Mouse (Mus musculus) cerebellum, postnatal 25 days (tissue): ENCODE data around the gene Prr22.
A peak's percentile ranks its signal among the peaks of the same experiment; 100 is the strongest.

Experiments used
- DNase-seq, 2 experiments: peaks; one replicate each; pipeline ENCODE4 v3.0.0; 2021; ENCODE audit warnings: mixed read lengths in 2 of 2

Prr22 gene

GRCm38 (mm10) chr17:56769950-56770349 lies at the start of gene Prr22:
TSS of gene Prr22 (plus strand) at chr17:56770250.
- no peak for DNase-seq

GRCm38 (mm10) chr17:56722441-56722840 lies 47.6 kb upstream of the Prr22 start:
- DNase-seq, result peak in 1 of 2 experiments; percentile 3

- peak in 1 of 2 experiments; percentile 7 for DNase-seq
Observed at GRCm38 (mm10) chr17:56723419-56724161, 46.5 kb upstream of the Prr22 start.

GRCm38 (mm10) chr17:56727029-56727649 lies 42.9 kb upstream of the Prr22 start:
- no peak for DNase-seq

- DNase-seq, result peak in 1 of 2 experiments; percentile 23
Observed at GRCm38 (mm10) chr17:56727659-56728058, 42.4 kb upstream of the Prr22 start.

GRCm38 (mm10) chr17:56728117-56728516 lies 41.9 kb upstream of the Prr22 start:
- no peak for DNase-seq

GRCm38 (mm10) chr17:56729151-56729550 lies 40.9 kb upstream of the Prr22 start:
- DNase-seq, result peak; percentile 74 to 84

GRCm38 (mm10) chr17:56729656-56730055 lies 40.4 kb upstream of the Prr22 start:
- no peak for DNase-seq

- no peak for DNase-seq
Observed at GRCm38 (mm10) chr17:56736534-56736933, 33.5 kb upstream of the Prr22 start.

- no peak for DNase-seq
Observed at GRCm38 (mm10) chr17:56738221-56738620, 31.8 kb upstream of the Prr22 start.

- DNase-seq, result no peak
Observed at GRCm38 (mm10) chr17:56740118-56740787, 29.8 kb upstream of the Prr22 start.

- no peak for DNase-seq
Observed at GRCm38 (mm10) chr17:56740788-56741160, 29.3 kb upstream of the Prr22 start.

GRCm38 (mm10) chr17:56744173-56744572 lies 25.9 kb upstream of the Prr22 start:
- no peak for DNase-seq

- no peak for DNase-seq
Observed at GRCm38 (mm10) chr17:56751404-56752072, 18.5 kb upstream of the Prr22 start.

- no peak for DNase-seq
Observed at GRCm38 (mm10) chr17:56753452-56753851, 16.6 kb upstream of the Prr22 start.

GRCm38 (mm10) chr17:56754271-56755185 lies 15.5 kb upstream of the Prr22 start:
- DNase-seq, result no peak

GRCm38 (mm10) chr17:56756703-56757399 lies 13.2 kb upstream of the Prr22 start:
- DNase-seq, result peak in 1 of 2 experiments; percentile 34

- peak in 1 of 2 experiments; percentile 70 for DNase-seq
Observed at GRCm38 (mm10) chr17:56757416-56758123, 12.5 kb upstream of the Prr22 start, which contains the start of gene Nrtn. TSS of gene Nrtn (minus strand) at chr17:56757530.

- peak; percentile 63 to 82 for DNase-seq
Observed at GRCm38 (mm10) chr17:56758132-56758531, 11.9 kb upstream of the Prr22 start.

GRCm38 (mm10) chr17:56759261-56759660 lies 10.8 kb upstream of the Prr22 start:
- DNase-seq, result no peak

- peak in 1 of 2 experiments; percentile 49 for DNase-seq
Observed at GRCm38 (mm10) chr17:56761077-56761476, 9.0 kb upstream of the Prr22 start.
